25 mouse cellular contexts compared by ENCODE assay signal in the genomic region with DNA sequence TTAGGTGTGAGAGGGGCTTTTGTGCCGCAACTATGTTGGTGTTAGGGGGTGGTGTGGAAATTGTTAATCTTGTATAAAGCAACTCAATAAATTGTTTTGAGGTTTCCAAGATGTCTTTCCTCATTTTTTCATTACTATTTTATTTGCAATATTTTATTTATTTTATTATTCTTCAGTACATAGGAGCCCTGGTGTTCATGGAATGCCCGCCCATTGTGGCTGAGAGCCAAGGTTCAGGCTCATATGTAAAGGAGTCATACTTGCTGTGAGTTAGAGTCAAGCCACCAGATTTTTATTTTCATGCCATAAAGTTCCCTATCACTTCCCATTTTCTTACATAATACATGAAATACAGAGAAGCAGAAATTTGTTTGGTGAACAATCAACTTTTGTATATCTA.
"Had no signal": no experiment of that assay in that cellular context is flagged by ENCODE, and none has a peak within 500 bp of the region (broad histone marks: within the 10 kb centered on the region; RNA-seq: fewer than 3 reads in every experiment).

No protein-coding gene starts in this region.

- H3K27ac ChIP-seq: heart, embryonic 13.5 days; heart, embryonic 15.5 days; hindbrain, embryonic 13.5 days; hindbrain, embryonic 15.5 days; hindbrain, postnatal 0 days; kidney, embryonic 15.5 days; kidney, postnatal 0 days; limb, embryonic 13.5 days; limb, embryonic 15.5 days; liver, embryonic 12.5 days had no signal

- DNase-seq: gastrocnemius, postnatal 14 days; gastrocnemius, postnatal 36 days; heart, adult 18-20 months; heart, postnatal 14 days; heart, postnatal 36 days; kidney, adult 11 months; kidney, adult 2 months; kidney, adult 9 months; kidney, postnatal 14 days; kidney, postnatal 36 days; layer of hippocampus, adult 9-11 months; layer of hippocampus, postnatal 36 days; left cerebral cortex, postnatal 4 days had no signal

- H3K9ac ChIP-seq: heart, embryonic 13.5 days; heart, embryonic 15.5 days; hindbrain, embryonic 13.5 days; hindbrain, embryonic 15.5 days; kidney, embryonic 15.5 days; limb, embryonic 13.5 days; limb, embryonic 15.5 days; liver, embryonic 12.5 days had no signal

- H3K27me3 ChIP-seq: heart, embryonic 13.5 days; heart, embryonic 15.5 days; hindbrain, embryonic 13.5 days; hindbrain, embryonic 15.5 days; kidney, embryonic 15.5 days; limb, embryonic 13.5 days; limb, embryonic 15.5 days; liver, embryonic 12.5 days had no signal

- H3K9me3 ChIP-seq: heart, embryonic 13.5 days; heart, embryonic 15.5 days; hindbrain, embryonic 13.5 days; hindbrain, embryonic 15.5 days; kidney, embryonic 15.5 days; limb, embryonic 13.5 days; limb, embryonic 15.5 days; liver, embryonic 12.5 days had no signal

- H3K4me2 ChIP-seq: heart, embryonic 11.5 days; heart, embryonic 13.5 days; heart, embryonic 15.5 days; hindbrain, embryonic 13.5 days; hindbrain, embryonic 15.5 days; kidney, embryonic 15.5 days; limb, embryonic 13.5 days; limb, embryonic 15.5 days; liver, embryonic 12.5 days had no signal

- H3K4me1 ChIP-seq: hindbrain, embryonic 13.5 days; hindbrain, embryonic 15.5 days; kidney, embryonic 15.5 days; limb, embryonic 13.5 days; limb, embryonic 15.5 days; liver, embryonic 12.5 days had no signal

- H3K4me3 ChIP-seq: heart, embryonic 13.5 days; heart, embryonic 15.5 days; hindbrain, embryonic 13.5 days; hindbrain, embryonic 15.5 days; kidney, embryonic 15.5 days; limb, embryonic 13.5 days; limb, embryonic 15.5 days; liver, embryonic 12.5 days had no signal

- ATAC-seq: hindbrain, postnatal 0 days; intestine, embryonic 16.5 days; liver, embryonic 12.5 days had no signal
